Mouse (Mus musculus) limb, embryonic 15.5 days (tissue): ENCODE results near the gene Gm9195. TPM values are rescaled to one million over a fixed set of nuclear protein-coding genes. Genes with fewer than 3 reads are reported as not detected.

Experiments
- ATAC-seq: fragments of 200-750 bp; cut with Nextera tagmentation; 2 replicates; pipeline ENCODE4 v1.8.0; 2017; ENCODE audit warnings: low read depth, moderate TSS enrichment; ENCODE audit not compliant: insufficient number of reproducible peaks, low FRiP score, low TSS enrichment
- H3K27ac ChIP-seq: fragments of 300-500 bp; sonication (generic); 2 replicates; pipeline ENCODE4 v1.5.1; 2015; ENCODE audit warnings: moderate library complexity, mild to moderate bottlenecking, inconsistent platforms
- H3K27me3 ChIP-seq: fragments of 300-500 bp; sonication (generic); 2 replicates; pipeline ENCODE4 v1.6.1; 2015; ENCODE audit warnings: inconsistent platforms
- H3K36me3 ChIP-seq: fragments of 300-500 bp; sonication (generic); 2 replicates; pipeline ENCODE4 v1.6.1; 2015; ENCODE audit warnings: inconsistent platforms
- H3K4me1 ChIP-seq: fragments of 300-500 bp; sonication (generic); 2 replicates; pipeline ENCODE4 v1.6.1; 2015; ENCODE audit warnings: inconsistent platforms
- H3K4me2 ChIP-seq: fragments of 300-500 bp; sonication (generic); 2 replicates; pipeline ENCODE4 v1.6.1; 2015; ENCODE audit warnings: mild to moderate bottlenecking, inconsistent platforms
- H3K4me3 ChIP-seq: fragments of 300-500 bp; sonication (generic); 2 replicates; pipeline ENCODE4 v1.5.1; 2015; ENCODE audit warnings: mild to moderate bottlenecking, inconsistent platforms
- H3K9ac ChIP-seq: fragments of 300-500 bp; sonication (generic); 2 replicates; pipeline ENCODE4 v1.6.1; 2015; ENCODE audit warnings: inconsistent platforms
- H3K9me3 ChIP-seq: fragments of 300-500 bp; sonication (generic); 2 replicates; pipeline ENCODE4 v1.6.1; 2016; ENCODE audit warnings: inconsistent platforms
- WGBS: fragments of 180-500 bp; shearing (Covaris S2); methylation state at CpG from one replicate; pipeline ENCODE4 v1.1.7; 2015; 5-methylcytosine and 5-hydroxymethylcytosine counted together
- polyA plus RNA-seq: library from polyadenylated mRNA; unstranded; fragments of >200 nt; fragmentation: Nextera tagmentation; extraction: Ambion mirVana; gene quantifications from 2 replicates; pipeline ENCODE4 v1.2.1, GENCODE M21; 2015

Gene Gm9195
- polyA plus RNA-seq = not detected in 2 replicates

DNA sequence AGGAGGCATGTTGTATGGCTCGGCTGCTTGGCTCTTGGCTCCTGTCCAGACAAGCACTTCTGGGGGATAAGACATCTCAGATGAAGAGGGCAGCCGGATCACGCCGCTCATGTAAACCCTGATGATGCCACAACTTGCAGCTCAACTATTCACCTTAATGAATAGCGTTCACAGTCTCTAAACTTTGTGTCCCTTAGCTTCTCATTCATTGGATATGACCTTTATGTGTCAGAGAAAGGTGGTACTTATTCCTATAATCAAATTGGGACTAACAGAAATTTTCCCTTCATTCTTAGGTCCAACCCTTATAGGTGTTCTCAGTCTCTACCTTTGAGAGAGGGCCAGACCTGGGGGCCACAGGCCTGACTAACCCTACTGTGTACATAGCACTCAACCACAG is at the start of gene Gm9195:
Gm9195 (minus strand) TSS at position 101 of the 400 bp plus-strand sequence.
- no peaks in the 10 kb centered on the region for H3K27me3 ChIP-seq
- WGBS = 70% methylated on average over 5 of the region's 5 CpGs

DNA sequence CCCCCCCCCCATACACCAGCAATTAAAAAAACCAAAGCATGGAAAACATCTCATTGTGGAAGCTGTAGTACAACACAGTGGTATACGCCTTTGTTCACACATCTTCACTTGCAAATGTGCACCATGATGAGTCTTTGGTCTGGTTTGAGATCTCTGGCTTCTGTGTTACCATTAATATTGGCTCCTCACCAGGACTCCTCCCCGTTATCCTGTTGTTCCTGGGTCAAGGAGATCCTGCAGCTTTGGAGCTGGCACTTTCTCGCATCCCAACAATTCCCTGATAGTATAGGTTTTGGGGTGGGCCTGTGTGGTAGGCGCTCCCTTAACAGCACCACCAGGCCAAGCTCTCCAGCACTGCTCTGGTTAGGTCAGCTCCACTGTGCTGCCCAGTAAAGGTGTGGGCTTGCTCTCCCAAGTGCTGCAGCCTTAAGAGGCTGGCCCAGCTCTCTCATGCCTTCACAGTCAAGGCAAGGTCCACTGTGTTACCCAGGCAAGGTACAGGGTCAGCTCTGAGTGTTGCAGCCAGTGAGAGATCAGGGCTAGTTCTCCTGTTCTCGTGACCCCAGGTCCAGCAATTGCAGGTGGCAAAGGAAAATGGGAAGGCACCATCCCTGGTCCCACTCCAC is 44.9 kb upstream of the Gm9195 start:
- Histone ChIP-seq H3K9me3 (no peaks in the 10 kb centered on the region), H3K4me3 (no peak overlapping the region), H3K36me3 (peaks cover 29% of the 10 kb centered on the region), H3K27ac (no peak overlapping the region), H3K27me3 (peaks cover 16% of the 10 kb centered on the region), H3K4me1 (peaks cover 13% of the 10 kb centered on the region), H3K4me2 (no peak overlapping the region), H3K9ac (no peak overlapping the region)
- WGBS = 89% methylated on average over 5 of the region's 5 CpGs
- 0 out of 2 replicates have a peak, but pooled peaks have one; percentile 35 for ATAC-seq

More for the DNA sequence above, at the start of gene Gm9195:
- Histone ChIP-seq H3K9me3 (no peaks in the 10 kb centered on the region), H3K4me3 (no peak within 1 kb of the TSS), H3K4me2 (no peak within 1 kb of the TSS), H3K9ac (no peak within 1 kb of the TSS), H3K36me3 (no peaks in the 10 kb centered on the region), H3K27ac (no peak within 1 kb of the TSS), H3K4me1 (no peaks in the 10 kb centered on the region)
- no peak for ATAC-seq

DNA sequence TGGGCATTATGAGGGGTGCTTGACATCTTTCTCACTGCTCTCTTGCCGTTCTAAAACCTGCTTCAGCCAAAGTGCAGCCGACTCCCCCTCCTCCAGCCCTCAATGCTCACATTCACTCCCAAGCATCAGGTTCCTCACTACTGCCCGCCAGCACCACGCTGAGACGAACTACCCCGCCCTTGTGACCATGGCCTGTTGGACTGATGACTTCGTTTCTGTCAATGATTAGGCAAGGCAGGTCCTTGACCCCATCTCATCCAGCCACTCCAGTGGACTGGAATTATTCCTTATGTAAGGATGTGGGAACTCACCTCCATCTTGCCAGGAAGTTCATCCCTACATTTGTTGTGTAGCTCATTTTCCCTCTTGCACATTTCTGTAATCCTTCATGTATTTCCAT is 42.2 kb upstream of the Gm9195 start:
- Histone ChIP-seq H3K9ac (no peak overlapping the region), H3K4me3 (no peak overlapping the region), H3K4me1 (peaks cover 13% of the 10 kb centered on the region), H3K27me3 (peaks cover 35% of the 10 kb centered on the region), H3K9me3 (no peaks in the 10 kb centered on the region), H3K27ac (no peak overlapping the region), H3K4me2 (no peak overlapping the region), H3K36me3 (peaks cover 7% of the 10 kb centered on the region; the same call in 1 of the 2 replicates)
- 83% methylated on average over 7 of the region's 7 CpGs for WGBS
- ATAC-seq = no peak

DNA sequence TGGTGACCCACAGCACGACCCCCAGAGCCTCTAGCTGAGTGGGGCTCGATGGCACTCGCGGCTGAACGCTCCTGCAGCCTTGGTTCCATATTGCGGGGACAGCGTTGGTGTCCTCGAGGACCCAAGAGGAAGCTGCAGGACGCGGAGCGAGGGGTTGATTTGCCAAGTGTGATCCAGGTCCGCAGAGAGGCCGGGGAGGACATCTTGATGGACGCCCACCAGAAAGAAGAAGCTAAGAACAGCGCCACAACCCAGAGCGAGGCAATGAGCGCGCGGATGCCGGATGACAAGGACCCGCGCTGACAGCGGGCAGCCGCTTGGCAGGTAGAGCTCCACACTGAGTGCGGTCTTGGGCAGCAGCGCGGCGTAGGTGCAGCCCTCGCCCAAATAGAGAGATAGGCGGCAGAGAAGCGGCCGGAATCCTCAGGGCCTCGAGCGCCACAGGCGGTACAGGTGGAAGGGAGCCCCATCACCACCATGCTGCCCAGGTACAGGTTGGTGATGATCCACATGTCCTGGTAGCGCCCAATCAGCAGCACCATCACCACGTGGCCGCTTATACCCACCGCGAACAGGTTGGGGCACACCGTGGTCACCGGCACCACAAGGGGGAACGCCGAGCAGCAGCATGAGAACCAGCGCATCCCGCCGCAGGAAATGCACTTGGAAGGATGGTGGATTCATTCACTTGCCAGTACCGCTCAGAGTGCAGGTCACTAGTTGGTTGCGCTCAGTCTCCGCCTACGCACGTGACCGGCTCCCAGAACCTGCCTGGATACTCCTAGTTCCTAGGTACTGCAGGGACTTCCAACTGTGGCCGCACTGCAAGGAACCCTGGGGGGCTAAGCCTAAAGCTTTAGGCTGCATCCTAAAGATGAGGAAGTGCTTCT is 40.6 kb upstream of the Gm9195 start:
- Histone ChIP-seq H3K9ac (no peak overlapping the region), H3K27me3 (peaks cover 38% of the 10 kb centered on the region), H3K36me3 (0 out of 2 replicates have a peak, but pooled peaks cover 4% of the 10 kb centered on the region), H3K4me2 (peak overlapping the region; percentile 85), H3K4me3 (peak overlapping the region; percentile 38), H3K27ac (no peak overlapping the region), H3K4me1 (peaks cover 13% of the 10 kb centered on the region), H3K9me3 (no peaks in the 10 kb centered on the region)
- 3% methylated on average over 54 of the region's 54 CpGs for WGBS
- ATAC-seq = no peak

DNA sequence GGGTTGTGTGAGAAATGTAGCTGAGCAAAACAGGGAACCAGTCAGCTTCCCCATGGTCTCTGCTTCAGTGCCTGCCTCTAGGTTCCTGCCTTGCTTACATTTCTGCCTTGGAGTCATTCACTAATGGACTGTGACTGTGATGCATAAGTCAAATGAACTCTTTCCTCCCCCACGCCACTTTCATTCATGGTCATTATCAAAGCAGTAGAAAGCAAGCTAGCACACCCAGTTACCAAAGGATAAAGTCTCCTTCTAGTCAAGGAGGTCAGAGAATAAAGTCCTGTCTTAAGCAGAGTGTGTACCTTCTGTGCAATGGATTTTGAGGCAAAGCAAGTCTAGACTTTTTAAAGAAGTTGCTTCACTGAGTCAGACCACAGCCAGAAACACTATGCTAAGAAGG is 35.5 kb upstream of the Gm9195 start:
- 65% methylated on average over 1 of the region's 1 CpGs for WGBS
- Histone ChIP-seq H3K4me1 (peaks cover 6% of the 10 kb centered on the region), H3K9me3 (no peaks in the 10 kb centered on the region), H3K27ac (no peak overlapping the region), H3K4me3 (no peak overlapping the region), H3K36me3 (no peaks in the 10 kb centered on the region), H3K27me3 (peaks cover 28% of the 10 kb centered on the region), H3K4me2 (no peak overlapping the region), H3K9ac (no peak overlapping the region)
- ATAC-seq = no peak

DNA sequence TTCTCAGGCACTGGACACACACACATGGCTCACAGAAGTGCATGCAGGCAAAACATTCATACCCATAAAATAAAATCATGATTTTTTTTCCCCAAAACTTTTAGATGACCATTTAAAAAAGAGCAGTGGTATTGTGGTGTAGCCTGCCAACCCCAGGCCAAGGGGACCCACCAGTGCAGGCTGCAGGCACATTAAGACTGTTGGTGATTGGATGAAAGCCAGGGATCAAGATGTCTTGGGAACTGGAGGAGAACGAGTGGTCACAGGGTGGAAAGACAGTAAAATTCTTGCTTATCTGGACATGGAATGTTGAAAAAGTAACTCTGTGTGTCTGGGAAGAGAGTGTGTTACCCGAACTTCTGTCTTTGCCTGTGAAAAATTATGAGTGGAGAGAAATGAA is 27.9 kb upstream of the Gm9195 start:
- H3K27ac ChIP-seq = no peak overlapping the region
- H3K27me3 ChIP-seq = no peaks in the 10 kb centered on the region
- no peaks in the 10 kb centered on the region for H3K9me3 ChIP-seq
- 39% methylated on average over 2 of the region's 2 CpGs for WGBS
- H3K4me2 ChIP-seq = no peak overlapping the region
- H3K4me3 ChIP-seq = no peak overlapping the region
- H3K36me3 ChIP-seq = no peaks in the 10 kb centered on the region
- no peak for ATAC-seq
- H3K9ac ChIP-seq = no peak overlapping the region
- no peaks in the 10 kb centered on the region for H3K4me1 ChIP-seq

DNA sequence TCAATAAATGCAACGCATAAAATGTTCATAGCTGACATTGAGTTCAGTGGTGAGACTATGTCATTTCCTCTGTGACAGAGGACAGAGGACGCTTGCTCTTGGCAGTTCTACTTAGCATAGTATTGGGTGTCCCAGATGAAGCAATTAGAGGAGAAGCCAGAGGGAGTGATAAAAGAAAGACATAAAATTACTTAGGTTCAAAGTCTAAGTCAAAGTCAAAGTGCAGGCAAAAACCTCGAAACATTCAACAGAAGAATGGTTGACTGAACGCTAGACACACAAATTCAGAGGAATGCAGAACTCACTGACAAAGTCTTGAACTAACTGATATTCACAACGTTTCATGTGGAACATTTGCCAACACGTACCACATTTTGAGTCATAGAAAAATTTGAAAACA is 27.1 kb upstream of the Gm9195 start:
- H3K27ac ChIP-seq = no peak overlapping the region
- 69% methylated on average over 6 of the region's 6 CpGs for WGBS
- no peaks in the 10 kb centered on the region for H3K9me3 ChIP-seq
- H3K27me3 ChIP-seq = no peaks in the 10 kb centered on the region
- no peak overlapping the region for H3K4me2 ChIP-seq
- no peaks in the 10 kb centered on the region for H3K36me3 ChIP-seq
- no peak overlapping the region for H3K4me3 ChIP-seq
- no peak for ATAC-seq
- no peak overlapping the region for H3K9ac ChIP-seq
- no peaks in the 10 kb centered on the region for H3K4me1 ChIP-seq

DNA sequence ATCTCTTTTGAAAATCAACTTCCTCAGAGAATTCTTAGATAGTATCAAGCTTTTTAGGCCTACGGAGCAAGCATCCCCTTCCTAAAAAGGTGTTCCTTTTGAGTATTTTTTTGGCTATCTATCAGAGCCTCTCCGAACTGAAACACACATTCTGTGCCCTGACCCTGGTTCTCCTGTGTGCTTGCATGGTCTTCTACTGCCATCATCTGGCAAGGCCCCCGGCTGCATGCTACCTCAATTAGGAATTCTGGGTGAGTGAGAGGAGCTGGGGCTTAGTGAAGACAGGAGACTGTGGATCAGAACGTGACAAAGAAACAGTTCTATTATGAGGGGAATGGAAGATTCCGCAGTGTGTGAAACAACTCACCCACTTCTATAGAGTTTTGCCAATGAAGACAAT is 24.7 kb upstream of the Gm9195 start:
- no peak for ATAC-seq
- 26% methylated on average over 5 of the region's 5 CpGs for WGBS
- no peak overlapping the region for H3K4me2 ChIP-seq

DNA sequence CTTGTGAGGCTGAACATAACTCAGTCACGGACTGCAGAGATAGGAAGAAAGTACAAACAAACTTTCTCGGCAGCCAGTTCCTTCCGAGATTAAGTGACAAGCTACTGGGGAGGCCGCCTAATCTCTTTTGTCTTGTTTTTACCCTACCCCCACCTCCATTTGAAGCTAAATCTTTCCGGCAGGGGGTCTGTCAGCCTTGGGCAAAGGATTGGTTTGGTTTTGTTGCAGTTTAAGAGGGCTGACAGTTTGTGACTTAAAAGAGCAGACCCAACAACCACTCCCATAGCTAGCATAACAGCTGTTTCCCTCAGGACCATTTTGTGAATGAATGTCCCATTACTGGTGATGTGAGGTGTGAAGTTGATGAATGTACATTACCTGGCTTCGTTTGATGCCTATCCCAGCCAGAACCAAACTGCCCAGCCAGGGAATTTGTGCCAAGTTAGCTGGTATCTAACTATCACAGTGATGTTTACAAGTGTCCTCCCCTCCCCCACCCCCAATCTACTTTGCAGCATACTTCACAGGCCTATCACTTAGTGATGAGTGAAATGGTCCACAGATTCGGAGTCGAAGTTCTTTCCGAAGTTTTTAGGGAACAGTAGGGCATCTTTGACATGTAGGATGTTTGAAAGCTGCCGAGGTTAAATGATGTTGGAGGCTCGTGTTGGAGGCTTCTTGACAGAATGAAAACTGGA is 15.2 kb upstream of the Gm9195 start:
- 19% methylated on average over 11 of the region's 11 CpGs for WGBS
- Histone ChIP-seq H3K4me2 (peak overlapping the region; percentile 55), H3K27me3 (no peaks in the 10 kb centered on the region), H3K36me3 (no peaks in the 10 kb centered on the region), H3K27ac (no peak overlapping the region), H3K4me1 (peaks cover 8% of the 10 kb centered on the region; the same call in 1 of the 2 replicates), H3K9ac (no peak overlapping the region), H3K9me3 (no peaks in the 10 kb centered on the region), H3K4me3 (peak overlapping the region; percentile 33)
- no peak for ATAC-seq

More for the DNA sequence above, 24.7 kb upstream of the Gm9195 start:
- Histone ChIP-seq H3K27me3 (no peaks in the 10 kb centered on the region), H3K4me1 (no peaks in the 10 kb centered on the region), H3K9ac (no peak overlapping the region), H3K36me3 (no peaks in the 10 kb centered on the region), H3K9me3 (no peaks in the 10 kb centered on the region), H3K27ac (no peak overlapping the region), H3K4me3 (no peak overlapping the region)

DNA sequence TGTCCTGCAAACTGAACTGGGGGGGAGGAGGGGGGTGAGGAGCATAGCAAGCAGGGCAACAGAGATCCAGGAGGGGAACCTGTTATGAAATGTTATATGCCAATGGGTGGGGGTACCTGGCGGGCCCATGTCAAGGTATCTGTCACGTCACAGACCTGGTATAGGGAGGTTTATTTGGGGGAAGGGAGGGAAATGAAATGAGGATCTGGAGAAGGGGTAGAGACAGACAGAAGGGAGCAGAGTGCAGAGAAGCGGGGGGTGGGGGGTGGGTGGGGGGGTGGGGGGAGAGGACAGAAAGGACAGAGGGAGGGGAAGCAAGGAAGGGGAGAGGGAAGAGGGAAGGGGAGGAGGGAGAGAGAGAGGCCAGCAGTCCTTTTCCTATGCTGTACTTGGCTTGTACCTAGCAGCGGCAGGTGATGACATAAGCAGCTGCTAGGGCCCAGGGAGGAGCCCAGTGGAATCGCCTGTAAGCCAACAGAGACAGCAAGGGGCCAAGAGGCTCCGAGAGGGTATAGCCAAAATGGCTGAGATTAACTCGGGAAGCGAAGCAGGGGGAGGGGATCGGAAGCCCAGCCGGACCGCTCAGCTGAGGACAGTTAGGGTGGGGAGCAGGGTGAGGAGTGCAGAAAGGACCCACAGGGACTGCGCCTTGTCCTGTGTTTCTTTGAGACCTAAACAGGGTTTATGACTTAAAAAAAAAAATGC is 14.5 kb upstream of the Gm9195 start:
- Histone ChIP-seq H3K9me3 (no peaks in the 10 kb centered on the region), H3K4me2 (peak overlapping the region; percentile 55), H3K4me3 (peak overlapping the region; percentile 33), H3K27me3 (no peaks in the 10 kb centered on the region), H3K27ac (no peak overlapping the region), H3K4me1 (peaks cover 8% of the 10 kb centered on the region; the same call in 1 of the 2 replicates), H3K9ac (no peak overlapping the region), H3K36me3 (no peaks in the 10 kb centered on the region)
- WGBS = 15% methylated on average over 12 of the region's 12 CpGs
- no peak; the same call in 1 of the 2 replicates for ATAC-seq

DNA sequence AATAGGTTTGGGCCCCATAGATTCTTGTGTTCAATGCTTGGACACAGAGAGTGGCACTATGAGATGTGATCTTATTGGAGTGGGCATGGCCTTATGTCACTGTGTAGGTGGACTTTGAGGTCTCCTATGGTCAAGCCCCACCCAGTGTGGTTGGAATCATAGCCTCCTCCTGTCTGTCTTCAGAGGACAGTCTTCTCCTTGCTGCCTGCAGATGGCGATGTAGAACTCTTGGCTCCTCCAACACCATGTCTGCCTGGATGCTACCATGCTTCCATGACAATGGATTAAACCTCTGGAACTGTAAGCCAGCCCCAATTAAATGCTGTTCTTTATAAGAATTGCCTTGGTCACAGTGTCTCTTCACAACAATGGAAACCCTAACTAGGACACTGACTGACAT is 13.3 kb upstream of the Gm9195 start:
- Histone ChIP-seq H3K27ac (no peak overlapping the region), H3K4me1 (peaks cover 8% of the 10 kb centered on the region; the same call in 1 of the 2 replicates), H3K4me3 (no peak overlapping the region), H3K9me3 (no peaks in the 10 kb centered on the region), H3K9ac (no peak overlapping the region), H3K4me2 (no peak overlapping the region), H3K36me3 (no peaks in the 10 kb centered on the region), H3K27me3 (no peaks in the 10 kb centered on the region)
- 90% methylated on average over 1 of the region's 1 CpGs for WGBS
- no peak for ATAC-seq
